Mouse (Mus musculus) ES-Bruce4 (cell line): Measurements from ENCODE around the gene Schip1. TPM values are rescaled to one million over a fixed set of nuclear protein-coding genes. Genes with fewer than 3 reads are reported as not detected.

Source experiments
- H3K27ac ChIP-seq: 2 replicates; pipeline ENCODE4 v1.5.1; 2012; ENCODE audit warnings: low read length, inconsistent platforms; ENCODE audit not compliant: insufficient read depth
- H3K27me3 ChIP-seq: 2 replicates; pipeline ENCODE4 v1.6.1; 2012; ENCODE audit warnings: mild to moderate bottlenecking, low read length, inconsistent platforms; ENCODE audit not compliant: control insufficient read depth, poor library complexity, insufficient read depth, severe bottlenecking
- H3K36me3 ChIP-seq: 2 replicates; pipeline ENCODE4 v1.6.1; 2012; ENCODE audit warnings: inconsistent platforms, mild to moderate bottlenecking, low read length, moderate library complexity; ENCODE audit not compliant: control insufficient read depth, poor library complexity, insufficient read depth, severe bottlenecking
- H3K4me1 ChIP-seq: one replicate; pipeline ENCODE4 v1.8.1; 2011; ENCODE audit warnings: low read length; ENCODE audit not compliant: control insufficient read depth, insufficient read depth
- H3K4me3 ChIP-seq: 2 replicates; pipeline ENCODE4 v1.5.1; 2011; ENCODE audit warnings: low read depth, mild to moderate bottlenecking, low read length
- H3K9ac ChIP-seq: 2 replicates; pipeline ENCODE4 v1.6.1; 2012; ENCODE audit warnings: low read depth, mild to moderate bottlenecking, inconsistent platforms; ENCODE audit not compliant: poor library complexity, severe bottlenecking
- H3K9me3 ChIP-seq: replicated peaks from 2 replicates; pipeline ENCODE4 v1.6.1; 2012; ENCODE audit warnings: mild to moderate bottlenecking, low read length, inconsistent platforms; ENCODE audit not compliant: control insufficient read depth, poor library complexity, insufficient read depth, severe bottlenecking
- CTCF ChIP-seq: IDR thresholded peaks from one replicate; pipeline ENCODE4 v1.8.1; 2011; ENCODE audit warnings: low read depth, low read length
- EP300 ChIP-seq: IDR thresholded peaks from 2 replicates; pipeline ENCODE4 v1.6.1; 2011; ENCODE audit warnings: low read depth, low read length; ENCODE audit not compliant: insufficient read depth
- POLR2A ChIP-seq: IDR thresholded peaks from one replicate; pipeline ENCODE4 v1.8.1; 2011; ENCODE audit warnings: low read length; ENCODE audit not compliant: insufficient read depth
- polyA plus RNA-seq: library from polyadenylated mRNA; stranded (reverse); fragments of >200 nt; gene quantifications from 2 replicates; pipeline ENCODE4 v1.2.4, GENCODE M21; 2011; ENCODE audit warnings: low read depth; ENCODE audit not compliant: missing spikeins, insufficient read depth, insufficient read length

Schip1 gene
- polyA plus RNA-seq, 1 experiment: 85.2 TPM

DNA sequence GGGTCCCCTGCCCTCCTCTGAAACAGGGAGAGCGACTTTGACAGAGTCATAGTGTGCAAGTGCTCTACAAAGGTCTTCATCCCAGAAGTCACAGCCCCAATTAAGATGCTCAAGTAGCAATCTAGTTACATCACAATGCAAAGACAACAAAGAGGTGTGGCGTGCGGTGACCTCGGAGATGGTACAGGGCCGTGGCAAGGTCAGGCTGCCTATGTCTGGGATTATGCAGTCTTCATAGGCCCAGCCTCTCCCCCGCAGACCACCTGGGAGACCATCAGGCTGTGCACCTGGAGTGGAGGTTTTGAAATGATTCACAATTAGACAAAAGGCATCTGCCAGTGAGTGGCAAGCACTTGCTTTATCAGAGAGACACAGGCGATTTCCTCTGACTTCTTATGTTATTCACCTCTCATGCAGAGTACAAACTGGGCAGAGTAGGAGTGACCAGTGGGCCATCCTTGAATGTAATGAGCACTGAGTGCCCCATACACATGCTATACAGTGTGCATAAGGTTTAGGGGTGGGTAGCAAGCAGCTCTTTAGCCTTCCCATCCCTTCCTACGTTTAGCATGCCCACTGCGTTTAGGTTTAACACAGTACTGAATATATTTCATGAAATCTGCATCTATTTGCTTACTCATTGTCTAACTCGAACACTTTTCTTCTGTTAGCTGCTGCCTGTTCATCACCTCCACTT lies 500.5 kb downstream of the Schip1 start:
- Histone ChIP-seq H3K9me3 (no peaks in the 10 kb centered on the region), H3K4me3 (no peak overlapping the region), H3K27me3 (no peaks in the 10 kb centered on the region), H3K4me1 (peaks cover 8% of the 10 kb centered on the region), H3K36me3 (no peaks in the 10 kb centered on the region; the same call in 1 of the 2 replicates), H3K27ac (peak overlapping the region; percentile 92), H3K9ac (no peak overlapping the region)
- TF ChIP-seq EP300 (peak; percentile 99), CTCF (no peak)

DNA sequence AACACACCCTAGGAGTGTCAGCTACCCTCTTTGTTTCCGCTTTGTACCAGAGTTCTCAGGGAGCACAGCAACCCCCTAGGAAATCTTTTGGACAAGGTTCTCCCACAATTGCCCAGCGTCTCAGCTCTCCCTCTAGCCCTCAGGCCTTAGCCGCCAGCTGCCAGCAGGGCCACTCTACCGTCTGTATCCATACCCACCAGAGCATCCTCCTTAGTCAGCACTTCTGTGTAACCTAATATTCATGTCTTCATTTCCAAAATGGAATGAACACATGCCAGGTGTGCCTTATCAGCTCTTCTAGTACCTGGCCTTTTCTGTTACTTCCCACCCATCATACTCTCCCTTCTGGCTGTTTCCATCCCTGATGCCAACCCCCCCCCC lies 501.1 kb downstream of the Schip1 start:
- H3K9ac ChIP-seq: no peak overlapping the region
- H3K27me3 ChIP-seq: no peaks in the 10 kb centered on the region
- H3K4me1 ChIP-seq: peaks cover 8% of the 10 kb centered on the region
- no peak for TF ChIP-seq POLR2A
- 0 out of 2 replicates have a peak, but pooled peaks have one; percentile 46 for TF ChIP-seq EP300
- H3K4me3 ChIP-seq: no peak overlapping the region
- no peaks in the 10 kb centered on the region for H3K9me3 ChIP-seq
- peak overlapping the region; percentile 92 for H3K27ac ChIP-seq
- H3K36me3 ChIP-seq: no peaks in the 10 kb centered on the region; the same call in 1 of the 2 replicates

DNA sequence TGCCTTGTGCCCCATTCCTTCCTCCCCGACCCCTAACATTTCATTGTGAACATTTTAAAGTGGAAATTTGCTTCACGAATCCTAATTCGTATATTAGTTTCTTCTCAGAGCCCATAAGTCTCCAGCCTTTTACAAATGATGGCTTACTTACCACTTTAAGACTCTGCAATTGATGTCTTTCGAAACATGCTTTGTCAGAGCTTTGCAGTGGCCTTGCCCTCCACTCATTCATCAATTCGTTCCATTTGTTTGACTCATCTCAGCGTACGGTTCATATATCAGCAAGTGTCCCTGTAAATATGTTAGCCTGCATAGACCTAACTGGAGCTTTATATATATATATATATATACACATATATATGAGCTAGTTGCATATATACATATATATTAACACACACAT lies 503.0 kb downstream of the Schip1 start:
- Histone ChIP-seq H3K27ac (no peak overlapping the region), H3K36me3 (no peaks in the 10 kb centered on the region), H3K4me3 (no peak overlapping the region), H3K4me1 (peaks cover 8% of the 10 kb centered on the region), H3K27me3 (no peaks in the 10 kb centered on the region), H3K9me3 (no peaks in the 10 kb centered on the region), H3K9ac (no peak overlapping the region)
- TF ChIP-seq CTCF (no peak), EP300 (no peak), POLR2A (no peak)

DNA sequence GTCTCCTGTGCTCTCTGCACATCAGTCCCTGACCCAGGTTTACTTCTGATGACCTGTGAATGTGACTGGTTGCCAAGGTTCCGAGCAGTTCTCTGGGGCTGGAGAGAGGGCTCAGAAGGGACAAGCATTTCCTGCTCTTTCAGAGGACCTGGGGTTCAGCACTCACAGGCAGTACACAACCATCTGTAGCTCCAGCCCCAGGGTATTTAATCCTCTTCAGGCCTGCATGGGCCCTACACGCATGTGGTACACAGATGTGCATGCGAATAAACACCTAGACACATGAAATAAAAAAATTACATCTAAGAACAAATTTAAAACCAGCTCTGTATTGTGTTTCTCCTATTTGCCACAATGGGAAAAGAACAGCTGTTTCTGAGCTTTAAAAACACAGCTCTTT lies 503.5 kb downstream of the Schip1 start:
- no peak overlapping the region for H3K27ac ChIP-seq
- H3K4me1 ChIP-seq: peaks cover 9% of the 10 kb centered on the region
- TF ChIP-seq CTCF (no peak), POLR2A (no peak), EP300 (no peak)
- no peak overlapping the region for H3K9ac ChIP-seq
- no peaks in the 10 kb centered on the region for H3K27me3 ChIP-seq
- H3K36me3 ChIP-seq: no peaks in the 10 kb centered on the region
- no peak overlapping the region for H3K4me3 ChIP-seq
- H3K9me3 ChIP-seq: no peaks in the 10 kb centered on the region

DNA sequence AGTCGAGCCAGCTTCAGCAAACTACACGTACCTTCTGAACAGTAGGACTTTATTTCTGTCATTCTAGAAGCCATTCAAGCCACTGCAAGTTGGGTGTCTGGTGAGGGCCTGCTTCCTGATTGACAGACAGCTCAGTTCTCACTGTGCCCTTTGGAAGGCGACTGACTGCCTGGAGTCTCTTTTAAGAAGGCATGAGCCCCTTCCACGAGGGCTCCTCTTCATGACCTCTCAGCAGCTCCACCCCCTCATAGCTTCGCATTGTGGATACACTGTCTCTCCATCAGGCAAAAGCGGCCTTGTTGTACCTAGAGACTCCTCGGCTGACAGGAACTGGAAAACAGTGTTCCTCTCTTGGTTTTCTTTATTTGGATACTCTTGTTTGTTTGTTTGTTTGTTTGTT lies 504.1 kb downstream of the Schip1 start:
- no peak for TF ChIP-seq CTCF
- TF ChIP-seq EP300: no peak
- TF ChIP-seq POLR2A: no peak
- Histone ChIP-seq H3K9me3 (no peaks in the 10 kb centered on the region), H3K9ac (no peak overlapping the region), H3K27me3 (no peaks in the 10 kb centered on the region), H3K36me3 (no peaks in the 10 kb centered on the region), H3K27ac (no peak overlapping the region), H3K4me3 (no peak overlapping the region), H3K4me1 (peaks cover 11% of the 10 kb centered on the region)

DNA sequence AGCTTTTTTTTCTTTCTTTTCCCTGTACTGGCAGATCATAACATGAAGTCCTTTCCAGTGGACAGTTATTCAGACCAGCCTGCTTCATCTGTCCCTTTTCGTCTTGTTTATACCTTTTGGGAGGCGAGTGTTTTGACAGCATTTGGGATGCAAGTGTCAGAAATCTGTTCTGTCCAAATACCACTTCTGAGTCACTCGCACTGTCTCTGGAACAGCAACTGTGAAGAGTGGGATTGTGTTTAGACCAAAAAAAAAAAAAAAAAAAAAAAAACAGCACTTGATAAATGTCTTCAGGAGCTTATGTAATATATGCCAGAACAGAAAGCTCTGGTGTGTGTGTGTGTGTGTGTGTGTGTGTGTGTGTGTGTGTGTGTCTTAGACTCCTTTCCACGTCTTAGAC lies 505.7 kb downstream of the Schip1 start:
- Histone ChIP-seq H3K9ac (no peak overlapping the region), H3K27me3 (no peaks in the 10 kb centered on the region), H3K27ac (no peak overlapping the region), H3K9me3 (no peaks in the 10 kb centered on the region), H3K4me1 (peaks cover 11% of the 10 kb centered on the region), H3K36me3 (no peaks in the 10 kb centered on the region), H3K4me3 (no peak overlapping the region)
- TF ChIP-seq EP300 (no peak), POLR2A (no peak), CTCF (no peak)
